Mouse (Mus musculus): ENCODE results near the gene Foxp1. TPM values are rescaled to one million over a fixed set of nuclear protein-coding genes. Genes with fewer than 3 reads are reported as not detected.

Foxp1 gene
- polyA plus RNA-seq, 2 experiments = 101 to 166 TPM

GRCm38 (mm10) chr6:99322132-99322904 is 200.2 kb downstream of the Foxp1 start:
- H3K4me3 ChIP-seq (replicated peaks; ENCODE audit: low read length) = no peak overlapping the region
- no peaks in the 10 kb centered on the region for H3K27me3 ChIP-seq (ENCODE audit: control insufficient read depth, insufficient read depth, low read length)
- H3K4me1 ChIP-seq (ENCODE audit: control insufficient read depth, insufficient read depth, low read length) = no peaks in the 10 kb centered on the region; the same call in 1 of the 2 replicates
- no peak overlapping the region for H3K9ac ChIP-seq (ENCODE audit: low read depth, low read length, severe bottlenecking)
- 74% methylated on average over 8 of the region's 8 CpGs for WGBS
- no peak for DNase-seq (ENCODE audit: low spot score)
- no peak overlapping the region for H3K27ac ChIP-seq (replicated peaks; ENCODE audit: low read depth, low read length)
- no peaks in the 10 kb centered on the region for H3K36me3 ChIP-seq (ENCODE audit: control insufficient read depth, insufficient read depth, low read length)
- ATAC-seq (ENCODE audit: low FRiP score, low read depth) = no peak
- no peak overlapping the region for H3K4me2 ChIP-seq (replicated peaks; ENCODE audit: low read depth, low read length, severe bottlenecking)
- TF ChIP-seq POLR2A (IDR thresholded peaks at IDR 0.05; ENCODE audit: borderline replicate concordance, extremely low read depth, insufficient read depth, insufficient read length) = no peak
- H3K9me3 ChIP-seq (ENCODE audit: control insufficient read depth, low read length) = no peaks in the 10 kb centered on the region

GRCm38 (mm10) chr6:99320444-99320843 is 202.1 kb downstream of the Foxp1 start:
- no peak for TF ChIP-seq POLR2A (IDR thresholded peaks at IDR 0.05; ENCODE audit: borderline replicate concordance, extremely low read depth, insufficient read depth, insufficient read length)
- Histone ChIP-seq H3K9ac (ENCODE audit: low read depth, low read length, severe bottlenecking) (no peak overlapping the region), H3K36me3 (ENCODE audit: control insufficient read depth, insufficient read depth, low read length) (no peaks in the 10 kb centered on the region), H3K4me2 (replicated peaks; ENCODE audit: low read depth, low read length, severe bottlenecking) (no peak overlapping the region), H3K27me3 (ENCODE audit: control insufficient read depth, insufficient read depth, low read length) (no peaks in the 10 kb centered on the region), H3K4me1 (ENCODE audit: control insufficient read depth, insufficient read depth, low read length) (no peaks in the 10 kb centered on the region; the same call in 1 of the 2 replicates), H3K27ac (replicated peaks; ENCODE audit: low read depth, low read length) (no peak overlapping the region), H3K9me3 (ENCODE audit: control insufficient read depth, low read length) (no peaks in the 10 kb centered on the region), H3K4me3 (replicated peaks; ENCODE audit: low read length) (no peak overlapping the region)
- DNase-seq (ENCODE audit: low spot score) = no peak
- 86% methylated on average over 8 of the region's 8 CpGs for WGBS
- no peak for ATAC-seq (ENCODE audit: low FRiP score, low read depth)

- Histone ChIP-seq H3K27ac (replicated peaks; ENCODE audit: low read depth, low read length) (no peak overlapping the region), H3K36me3 (ENCODE audit: control insufficient read depth, insufficient read depth, low read length) (no peaks in the 10 kb centered on the region), H3K9ac (ENCODE audit: low read depth, low read length, severe bottlenecking) (no peak overlapping the region), H3K4me2 (replicated peaks; ENCODE audit: low read depth, low read length, severe bottlenecking) (no peak overlapping the region), H3K27me3 (ENCODE audit: control insufficient read depth, insufficient read depth, low read length) (no peaks in the 10 kb centered on the region), H3K9me3 (ENCODE audit: control insufficient read depth, low read length) (no peaks in the 10 kb centered on the region), H3K4me1 (ENCODE audit: control insufficient read depth, insufficient read depth, low read length) (no peaks in the 10 kb centered on the region; the same call in 1 of the 2 replicates), H3K4me3 (replicated peaks; ENCODE audit: low read length) (no peak overlapping the region)
- no peak for DNase-seq (ENCODE audit: low spot score)
- 84% methylated on average over 19 of the region's 19 CpGs for WGBS
- ATAC-seq (ENCODE audit: low FRiP score, low read depth) = no peak
- no peak for TF ChIP-seq POLR2A (IDR thresholded peaks at IDR 0.05; ENCODE audit: borderline replicate concordance, extremely low read depth, insufficient read depth, insufficient read length)
Measured at GRCm38 (mm10) chr6:99319415-99320405, 202.8 kb downstream of the Foxp1 start.

GRCm38 (mm10) chr6:99314746-99315145 is 207.8 kb downstream of the Foxp1 start:
- no peak overlapping the region for H3K9ac ChIP-seq (ENCODE audit: low read depth, low read length, severe bottlenecking)
- 0 out of 2 replicates have a peak, but pooled peaks cover 3% of the 10 kb centered on the region for H3K4me1 ChIP-seq (ENCODE audit: control insufficient read depth, insufficient read depth, low read length)
- WGBS = 40% methylated on average over 3 of the region's 3 CpGs
- H3K4me3 ChIP-seq (replicated peaks; ENCODE audit: low read length) = no peak overlapping the region
- no peaks in the 10 kb centered on the region for H3K9me3 ChIP-seq (ENCODE audit: control insufficient read depth, low read length)
- no peak for TF ChIP-seq POLR2A (IDR thresholded peaks at IDR 0.05; ENCODE audit: borderline replicate concordance, extremely low read depth, insufficient read depth, insufficient read length)
- no peaks in the 10 kb centered on the region for H3K27me3 ChIP-seq (ENCODE audit: control insufficient read depth, insufficient read depth, low read length)
- DNase-seq (ENCODE audit: low spot score) = no peak
- H3K27ac ChIP-seq (replicated peaks; ENCODE audit: low read depth, low read length) = no peak overlapping the region
- 0 out of 2 replicates have a peak, but pooled peaks have one; percentile 30 for ATAC-seq (ENCODE audit: low FRiP score, low read depth)
- no peak overlapping the region for H3K4me2 ChIP-seq (replicated peaks; ENCODE audit: low read depth, low read length, severe bottlenecking)
- H3K36me3 ChIP-seq (ENCODE audit: control insufficient read depth, insufficient read depth, low read length) = no peaks in the 10 kb centered on the region

- Histone ChIP-seq H3K27ac (replicated peaks; ENCODE audit: low read depth, low read length) (no peak overlapping the region), H3K27me3 (ENCODE audit: control insufficient read depth, insufficient read depth, low read length) (no peaks in the 10 kb centered on the region), H3K9me3 (ENCODE audit: control insufficient read depth, low read length) (no peaks in the 10 kb centered on the region), H3K4me2 (replicated peaks; ENCODE audit: low read depth, low read length, severe bottlenecking) (no peak overlapping the region), H3K36me3 (ENCODE audit: control insufficient read depth, insufficient read depth, low read length) (peaks cover 7% of the 10 kb centered on the region; the same call in 1 of the 2 replicates), H3K4me1 (ENCODE audit: control insufficient read depth, insufficient read depth, low read length) (0 out of 2 replicates have a peak, but pooled peaks cover 3% of the 10 kb centered on the region), H3K9ac (ENCODE audit: low read depth, low read length, severe bottlenecking) (no peak overlapping the region), H3K4me3 (replicated peaks; ENCODE audit: low read length) (no peak overlapping the region)
- ATAC-seq (ENCODE audit: low FRiP score, low read depth) (no peak), DNase-seq (ENCODE audit: low spot score) (no peak)
- no peak for TF ChIP-seq POLR2A (IDR thresholded peaks at IDR 0.05; ENCODE audit: borderline replicate concordance, extremely low read depth, insufficient read depth, insufficient read length)
- 58% methylated on average over 12 of the region's 12 CpGs for WGBS
Measured at GRCm38 (mm10) chr6:99310529-99310928, 212.0 kb downstream of the Foxp1 start.
